24 mouse cellular contexts compared by ENCODE assay signal in genomic region chr11:83634425-83634824, GRCm38 (mm10). TPM values are rescaled to one million over a fixed set of nuclear protein-coding genes. Genes with fewer than 3 reads are reported as not detected.
DNase-seq lines count a peak whose midpoint lies in the region; ATAC-seq lines count a peak whose summit lies in the region.
"Had no signal": no experiment of that assay in that cellular context is flagged by ENCODE, and none has a peak within 500 bp of the region (broad histone marks: within the 10 kb centered on the region; RNA-seq: fewer than 3 reads in every experiment).

No protein-coding gene starts in this region.

- no peak for ATAC-seq in hindbrain, embryonic 11.5 days (ENCODE audit: low FRiP score)
- ATAC-seq in hindbrain, embryonic 12.5 days (ENCODE audit: low FRiP score) = no peak
- no peak for ATAC-seq in neural tube, embryonic 11.5 days (ENCODE audit: insufficient read depth, low FRiP score, low TSS enrichment)
- no peak for ATAC-seq in neural tube, embryonic 15.5 days (ENCODE audit: low FRiP score)
- ATAC-seq: activated CD4-positive, CD25-positive, alpha-beta regulatory T cell, adult 4 months; intestine, embryonic 15.5 days had no signal

- H3K9ac ChIP-seq in hindbrain, embryonic 11.5 days (ENCODE audit: low read depth, low read length) = no peak overlapping the region
- no peak overlapping the region for H3K9ac ChIP-seq in hindbrain, embryonic 12.5 days
- H3K9ac ChIP-seq in neural tube, embryonic 11.5 days (ENCODE audit: low read length) = no peak overlapping the region
- no peak overlapping the region for H3K9ac ChIP-seq in neural tube, embryonic 15.5 days (replicated peaks)
- H3K9ac ChIP-seq: embryonic facial prominence, embryonic 12.5 days; intestine, embryonic 15.5 days; neural tube, embryonic 13.5 days had no signal

- no peaks in the 10 kb centered on the region for H3K27me3 ChIP-seq in hindbrain, embryonic 11.5 days (ENCODE audit: control insufficient read depth, insufficient read depth, low read length)
- H3K27me3 ChIP-seq in hindbrain, embryonic 12.5 days = no peaks in the 10 kb centered on the region
- H3K27me3 ChIP-seq in neural tube, embryonic 11.5 days (ENCODE audit: control insufficient read depth, insufficient read depth, low read length) = no peaks in the 10 kb centered on the region
- H3K27me3 ChIP-seq in neural tube, embryonic 15.5 days (replicated peaks) = no peaks in the 10 kb centered on the region
- H3K27me3 ChIP-seq: embryonic facial prominence, embryonic 12.5 days; intestine, embryonic 15.5 days; neural tube, embryonic 13.5 days had no signal

- DNase-seq in cerebellum, postnatal 14 days = peak; percentile 4 to 27
- no peak for DNase-seq in cerebellum, adult 9-11 months
- peak; percentile 27 for DNase-seq in hindbrain, embryonic 11.5 days (ENCODE audit: low spot score)
- peak; percentile 22 for DNase-seq in neural tube, embryonic 11.5 days (ENCODE audit: low spot score)
- peak; percentile 31 for DNase-seq in retina, postnatal 1 day
- DNase-seq: adrenal gland, postnatal 10 days; cerebellum, adult 11-12 months; gastrocnemius, postnatal 25 days; kidney, adult 9 months; kidney, postnatal 25 days; lung, adult 18-20 months; lung, postnatal 14 days; thymus, postnatal 14 days had no signal

- no peak overlapping the region for H3K4me2 ChIP-seq in hindbrain, embryonic 11.5 days (replicated peaks; ENCODE audit: low read depth, low read length)
- H3K4me2 ChIP-seq in hindbrain, embryonic 12.5 days (replicated peaks) = no peak overlapping the region
- no peak overlapping the region for H3K4me2 ChIP-seq in neural tube, embryonic 11.5 days (ENCODE audit: low read depth)
- H3K4me2 ChIP-seq in neural tube, embryonic 15.5 days = no peak overlapping the region
- H3K4me2 ChIP-seq: embryonic facial prominence, embryonic 12.5 days; intestine, embryonic 15.5 days; liver, embryonic 11.5 days; neural tube, embryonic 13.5 days had no signal

- no peaks in the 10 kb centered on the region for H3K4me1 ChIP-seq in hindbrain, embryonic 11.5 days (replicated peaks; ENCODE audit: control insufficient read depth, insufficient read depth, low read length)
- H3K4me1 ChIP-seq in hindbrain, embryonic 12.5 days = peaks cover 2% of the 10 kb centered on the region; the same call in 1 of the 2 replicates
- no peaks in the 10 kb centered on the region for H3K4me1 ChIP-seq in neural tube, embryonic 11.5 days (ENCODE audit: control insufficient read depth, insufficient read depth, low read length)
- no peaks in the 10 kb centered on the region for H3K4me1 ChIP-seq in neural tube, embryonic 15.5 days
- H3K4me1 ChIP-seq: embryonic facial prominence, embryonic 12.5 days; intestine, embryonic 15.5 days; neural tube, embryonic 13.5 days had no signal

- H3K36me3 ChIP-seq in hindbrain, embryonic 11.5 days (ENCODE audit: control insufficient read depth, insufficient read depth, low read length) = no peaks in the 10 kb centered on the region
- no peaks in the 10 kb centered on the region for H3K36me3 ChIP-seq in hindbrain, embryonic 12.5 days
- no peaks in the 10 kb centered on the region for H3K36me3 ChIP-seq in neural tube, embryonic 11.5 days (ENCODE audit: control insufficient read depth, insufficient read depth, low read length)
- H3K36me3 ChIP-seq in neural tube, embryonic 15.5 days = no peaks in the 10 kb centered on the region
- H3K36me3 ChIP-seq: embryonic facial prominence, embryonic 12.5 days; G1E; intestine, embryonic 15.5 days; neural tube, embryonic 13.5 days had no signal

- H3K9me3 ChIP-seq in hindbrain, embryonic 11.5 days (ENCODE audit: control insufficient read depth, low read length) = no peaks in the 10 kb centered on the region
- no peaks in the 10 kb centered on the region for H3K9me3 ChIP-seq in hindbrain, embryonic 12.5 days (replicated peaks)
- no peaks in the 10 kb centered on the region for H3K9me3 ChIP-seq in neural tube, embryonic 11.5 days (ENCODE audit: control insufficient read depth, low read length)
- H3K9me3 ChIP-seq in neural tube, embryonic 15.5 days (replicated peaks) = no peaks in the 10 kb centered on the region
- H3K9me3 ChIP-seq: embryonic facial prominence, embryonic 12.5 days; G1E; intestine, embryonic 15.5 days; neural tube, embryonic 13.5 days had no signal

- H3K4me3 ChIP-seq in hindbrain, embryonic 11.5 days (ENCODE audit: low read depth, low read length) = no peak overlapping the region
- H3K4me3 ChIP-seq in hindbrain, embryonic 12.5 days = no peak overlapping the region
- H3K4me3 ChIP-seq in neural tube, embryonic 11.5 days (ENCODE audit: low read depth, low read length) = no peak overlapping the region
- H3K4me3 ChIP-seq in neural tube, embryonic 15.5 days (replicated peaks) = no peak overlapping the region
- H3K4me3 ChIP-seq: embryonic facial prominence, embryonic 12.5 days; intestine, embryonic 15.5 days; neural tube, embryonic 13.5 days had no signal

- WGBS in hindbrain, embryonic 11.5 days = 40% methylated on average over 4 of the region's 4 CpGs
- 61% methylated on average over 4 of the region's 4 CpGs for WGBS in hindbrain, embryonic 12.5 days
- WGBS in neural tube, embryonic 11.5 days = 61% methylated on average over 4 of the region's 4 CpGs
- WGBS in neural tube, embryonic 15.5 days = 40% methylated on average over 4 of the region's 4 CpGs

- no peak overlapping the region for H3K27ac ChIP-seq in hindbrain, embryonic 11.5 days (ENCODE audit: low read depth, low read length)
- no peak overlapping the region for H3K27ac ChIP-seq in hindbrain, embryonic 12.5 days
- no peak overlapping the region for H3K27ac ChIP-seq in neural tube, embryonic 11.5 days (ENCODE audit: low read depth, low read length)
- no peak overlapping the region for H3K27ac ChIP-seq in neural tube, embryonic 15.5 days (replicated peaks)
- H3K27ac ChIP-seq: embryonic facial prominence, embryonic 12.5 days; intestine, embryonic 15.5 days; neural tube, embryonic 13.5 days had no signal

RNA-seq across cellular contexts. Expression of gene Rpl9-ps1, which starts 11.0 kb away (rescaled TPM):
- polyA plus RNA-seq in hindbrain, embryonic 11.5 days (2014; fragmentation: Nextera tagmentation; extraction: Ambion mirVana) = not detected in 2 replicates
- not detected in 2 replicates for polyA plus RNA-seq in hindbrain, embryonic 12.5 days (2016; fragmentation: Nextera tagmentation; extraction: Ambion mirVana)
- polyA plus RNA-seq in neural tube, embryonic 11.5 days (2014; fragmentation: Nextera tagmentation; extraction: Ambion mirVana) = not detected in 2 replicates
- polyA plus RNA-seq in neural tube, embryonic 15.5 days (2015; fragmentation: Nextera tagmentation; extraction: Ambion mirVana) = not detected in 2 replicates
- polyA plus RNA-seq: embryonic facial prominence, embryonic 12.5 days; G1E; heart, embryonic 16.5 days; intestine, embryonic 15.5 days; limb, embryonic 11.5 days; liver, embryonic 11.5 days; neural tube, embryonic 13.5 days; testis, adult 2 months had no signal

RNA-seq across cellular contexts. Expression of gene Ccl3, which starts 14.7 kb away (rescaled TPM):
- 0.88 and 1.9 TPM in 2 replicates for polyA plus RNA-seq in hindbrain, embryonic 11.5 days (2014; fragmentation: Nextera tagmentation; extraction: Ambion mirVana)
- 1.2 and 1.3 TPM in 2 replicates for polyA plus RNA-seq in hindbrain, embryonic 12.5 days (2016; fragmentation: Nextera tagmentation; extraction: Ambion mirVana)
- 0.95 and 1.0 TPM in 2 replicates for polyA plus RNA-seq in neural tube, embryonic 11.5 days (2014; fragmentation: Nextera tagmentation; extraction: Ambion mirVana)
- 0.91 and 1.9 TPM in 2 replicates for polyA plus RNA-seq in neural tube, embryonic 15.5 days (2015; fragmentation: Nextera tagmentation; extraction: Ambion mirVana)
- polyA plus RNA-seq: G1E; testis, adult 2 months had no signal

RNA-seq across cellular contexts. Expression of gene Ccl4, which starts 28.0 kb away (rescaled TPM):
- 0.28 and 0.49 TPM in 2 replicates for polyA plus RNA-seq in hindbrain, embryonic 11.5 days (2014; fragmentation: Nextera tagmentation; extraction: Ambion mirVana)
- 0.46 TPM in 1 of 2 replicates, not detected in the other for polyA plus RNA-seq in hindbrain, embryonic 12.5 days (2016; fragmentation: Nextera tagmentation; extraction: Ambion mirVana)
- 0.37 and 1.1 TPM in 2 replicates for polyA plus RNA-seq in neural tube, embryonic 11.5 days (2014; fragmentation: Nextera tagmentation; extraction: Ambion mirVana)
- polyA plus RNA-seq in neural tube, embryonic 15.5 days (2015; fragmentation: Nextera tagmentation; extraction: Ambion mirVana) = 1.1 and 1.5 TPM in 2 replicates
- polyA plus RNA-seq: G1E; testis, adult 2 months had no signal

RNA-seq across cellular contexts. Expression of gene Ccl6, which starts 41.5 kb away (rescaled TPM):
- 0.98 and 1.3 TPM in 2 replicates for polyA plus RNA-seq in hindbrain, embryonic 11.5 days (2014; fragmentation: Nextera tagmentation; extraction: Ambion mirVana)
- 0.81 and 1.8 TPM in 2 replicates for polyA plus RNA-seq in hindbrain, embryonic 12.5 days (2016; fragmentation: Nextera tagmentation; extraction: Ambion mirVana)
- 1.3 and 2.5 TPM in 2 replicates for polyA plus RNA-seq in neural tube, embryonic 11.5 days (2014; fragmentation: Nextera tagmentation; extraction: Ambion mirVana)
- polyA plus RNA-seq in neural tube, embryonic 15.5 days (2015; fragmentation: Nextera tagmentation; extraction: Ambion mirVana) = 2.8 and 4.4 TPM in 2 replicates

RNA-seq across cellular contexts. Expression of gene Ccl9, which starts 56.0 kb away (rescaled TPM):
- polyA plus RNA-seq in hindbrain, embryonic 11.5 days (2014; fragmentation: Nextera tagmentation; extraction: Ambion mirVana) = 2.1 and 3.1 TPM in 2 replicates
- 1.3 and 1.7 TPM in 2 replicates for polyA plus RNA-seq in hindbrain, embryonic 12.5 days (2016; fragmentation: Nextera tagmentation; extraction: Ambion mirVana)
- 0.88 and 3.2 TPM in 2 replicates for polyA plus RNA-seq in neural tube, embryonic 11.5 days (2014; fragmentation: Nextera tagmentation; extraction: Ambion mirVana)
- polyA plus RNA-seq in neural tube, embryonic 15.5 days (2015; fragmentation: Nextera tagmentation; extraction: Ambion mirVana) = 2.7 and 4.5 TPM in 2 replicates
